Mouse (Mus musculus) CD4-positive naive resting alpha-beta T cell, adult 57 days (primary cell): Measurements from ENCODE around the gene Slc29a1. TPM values are rescaled to one million over a fixed set of nuclear protein-coding genes. Genes with fewer than 3 reads are reported as not detected.

Experiments
- total RNA-seq: library from RNA; stranded (reverse); gene quantifications from one replicate; pipeline ENCODE4 v1.2.4, GENCODE M21; 2023

Gene Slc29a1
- total RNA-seq: 25.8 TPM

GRCm38 (mm10) chr17:45599446-45600242, at the start of gene Slc29a1:
Gene Slc29a1, minus strand, starts transcription at chr17:45599606.

GRCm38 (mm10) chr17:45601877-45602304, 2.5 kb upstream of the Slc29a1 start, which contains the start of gene Mymx:
Gene Mymx, minus strand, starts transcription at chr17:45602102.

GRCm38 (mm10) chr17:45573087-45573779, 26.2 kb downstream of the Slc29a1 start, which contains the start of gene Hsp90ab1:
Gene Hsp90ab1, minus strand, starts transcription at chr17:45573271.

GRCm38 (mm10) chr17:45563655-45564530, 35.5 kb downstream of the Slc29a1 start, which contains the start of gene Slc35b2:
Gene Slc35b2, plus strand, starts transcription at chr17:45563874.

GRCm38 (mm10) chr17:45555452-45556106, 43.8 kb downstream of the Slc29a1 start, which contains the start of gene Nfkbie:
Gene Nfkbie, plus strand, starts transcription at chr17:45555703.

GRCm38 (mm10) chr17:45549617-45550181, 49.7 kb downstream of the Slc29a1 start, which contains the start of gene Tmem151b:
Gene Tmem151b, minus strand, starts transcription at chr17:45549677.

Other genes with a start within 250 kb of the Slc29a1 start
- 83.4 TPM for gene Cdc5l, start 165.9 kb downstream of the Slc29a1 start, total RNA-seq
- not detected for gene Spats1, start 124.2 kb downstream of the Slc29a1 start, total RNA-seq
- gene Aars2, start 92.8 kb downstream of the Slc29a1 start, total RNA-seq: 17.9 TPM
- gene Tcte1, start 76.2 kb downstream of the Slc29a1 start, total RNA-seq: not detected
- gene Tmem151b, start 49.9 kb downstream of the Slc29a1 start, total RNA-seq: 0.12 TPM
- gene Nfkbie, start 43.9 kb downstream of the Slc29a1 start, total RNA-seq: 36.3 TPM
- 21.3 TPM for gene Slc35b2, start 35.7 kb downstream of the Slc29a1 start, total RNA-seq
- 1,076 TPM for gene Hsp90ab1, start 26.3 kb downstream of the Slc29a1 start, total RNA-seq
- gene Mymx, start 2.5 kb upstream of the Slc29a1 start, total RNA-seq: not detected
- gene Capn11, start 59.7 kb upstream of the Slc29a1 start, total RNA-seq: not detected
- 29.8 TPM for gene Mrpl14, start 86.7 kb upstream of the Slc29a1 start, total RNA-seq
- gene Tmem63b, start 87.3 kb upstream of the Slc29a1 start, total RNA-seq: 42.4 TPM
- gene 1600014C23Rik, start 134.2 kb upstream of the Slc29a1 start, total RNA-seq: not detected